Mouse (Mus musculus) spleen, postnatal 36 days (tissue): ENCODE results near the gene Fmo2.

Experiments
- DNase-seq, 2 experiments: peaks; one replicate each; pipeline ENCODE4 v3.0.0; 2022; ENCODE audit warnings: low spot score in 2 of 2, mixed read lengths in 1 of 2

The Fmo2 gene

GRCm38 (mm10) chr1:162897838-162898811, at the start of gene Fmo2:
Fmo2 (minus strand) TSS chr1:162898726.
- DNase-seq: no peak

GRCm38 (mm10) chr1:162947934-162948333, 49.4 kb upstream of the Fmo2 start:
- no peak for DNase-seq

GRCm38 (mm10) chr1:162946837-162947558, 48.5 kb upstream of the Fmo2 start:
- no peak for DNase-seq

- DNase-seq: no peak
These were observed 45.2 kb upstream of the Fmo2 start for GRCm38 (mm10) chr1:162943700-162944099.

- no peak for DNase-seq
These were observed 40.3 kb upstream of the Fmo2 start for GRCm38 (mm10) chr1:162938696-162939351.

GRCm38 (mm10) chr1:162937970-162938695, 39.6 kb upstream of the Fmo2 start:
- no peak for DNase-seq

GRCm38 (mm10) chr1:162937415-162937814, 38.9 kb upstream of the Fmo2 start, which contains the start of gene Fmo6:
Fmo6 (minus strand) TSS chr1:162937515.
- DNase-seq: no peak

- DNase-seq: no peak
These were observed 36.0 kb upstream of the Fmo2 start for GRCm38 (mm10) chr1:162934374-162935012.

- no peak for DNase-seq
These were observed 33.9 kb upstream of the Fmo2 start for GRCm38 (mm10) chr1:162932386-162932785.

- DNase-seq: no peak
These were observed 33.4 kb upstream of the Fmo2 start for GRCm38 (mm10) chr1:162931880-162932279.

- no peak for DNase-seq
These were observed 32.9 kb upstream of the Fmo2 start for GRCm38 (mm10) chr1:162931310-162931875.

GRCm38 (mm10) chr1:162930631-162931030, 32.1 kb upstream of the Fmo2 start:
- no peak for DNase-seq

GRCm38 (mm10) chr1:162929146-162929545, 30.6 kb upstream of the Fmo2 start:
- DNase-seq: no peak

- no peak for DNase-seq
These were observed 26.6 kb upstream of the Fmo2 start for GRCm38 (mm10) chr1:162925121-162925520.

- no peak for DNase-seq
These were observed 18.1 kb upstream of the Fmo2 start for GRCm38 (mm10) chr1:162916661-162917060.

- DNase-seq: no peak
These were observed 16.5 kb upstream of the Fmo2 start for GRCm38 (mm10) chr1:162914932-162915556.

GRCm38 (mm10) chr1:162912085-162912484, 13.6 kb upstream of the Fmo2 start:
- no peak for DNase-seq

- DNase-seq: no peak
These were observed 3.4 kb upstream of the Fmo2 start for GRCm38 (mm10) chr1:162901879-162902278.

- no peak for DNase-seq
These were observed 2.6 kb downstream of the Fmo2 start for GRCm38 (mm10) chr1:162895900-162896299.

GRCm38 (mm10) chr1:162893014-162893413, 5.5 kb downstream of the Fmo2 start:
- DNase-seq: no peak
